Mouse (Mus musculus) heart, embryonic 16.5 days (tissue): ENCODE data around the gene Epha8. TPM values are rescaled to one million over a fixed set of nuclear protein-coding genes. Genes with fewer than 3 reads are reported as not detected.

ENCODE experiments used
- ATAC-seq: fragments of 200-750 bp; cut with Nextera tagmentation; replicated peaks from 2 replicates; pipeline ENCODE4 v1.8.0; 2017; ENCODE audit warnings: moderate number of reproducible peaks; ENCODE audit not compliant: insufficient read depth, low FRiP score; ENCODE audit errors: extremely low read depth
- H3K27ac ChIP-seq: fragments of 300-500 bp; sonication (generic); 2 replicates; pipeline ENCODE4 v1.5.1; 2014; ENCODE audit warnings: mild to moderate bottlenecking, low read length, control low read depth, moderate library complexity
- H3K27me3 ChIP-seq: fragments of 300-500 bp; sonication (generic); 2 replicates; pipeline ENCODE4 v1.6.1; 2014; ENCODE audit warnings: low read length, mixed read lengths; ENCODE audit not compliant: control insufficient read depth, insufficient read depth
- H3K36me3 ChIP-seq: fragments of 300-500 bp; sonication (generic); 2 replicates; pipeline ENCODE4 v1.6.1; 2014; ENCODE audit not compliant: control insufficient read depth, insufficient read depth
- H3K4me1 ChIP-seq: fragments of 300-500 bp; sonication (generic); 2 replicates; pipeline ENCODE4 v1.6.1; 2014; ENCODE audit warnings: low read length, mixed read lengths; ENCODE audit not compliant: control insufficient read depth, insufficient read depth
- H3K4me2 ChIP-seq: fragments of 300-500 bp; sonication (generic); 2 replicates; pipeline ENCODE4 v1.6.1; 2014; ENCODE audit warnings: low read depth, mild to moderate bottlenecking, control low read depth, low read length
- H3K4me3 ChIP-seq: fragments of 300-500 bp; sonication (generic); 2 replicates; pipeline ENCODE4 v1.5.1; 2014; ENCODE audit warnings: mild to moderate bottlenecking, control low read depth, low read length
- H3K9ac ChIP-seq: fragments of 300-500 bp; sonication (generic); 2 replicates; pipeline ENCODE4 v1.6.1; 2014; ENCODE audit warnings: low read length, control low read depth
- H3K9me3 ChIP-seq: fragments of 300-500 bp; sonication (generic); replicated peaks from 2 replicates; pipeline ENCODE4 v1.6.1; 2016; ENCODE audit warnings: low read length; ENCODE audit not compliant: control insufficient read depth
- WGBS: fragments of 180-500 bp; shearing (Covaris S2); extraction: QIAGEN DNeasy Blood & Tissue Kit; methylation state at CpG from one replicate; pipeline ENCODE4 v1.1.7; 2014; 5-methylcytosine and 5-hydroxymethylcytosine counted together
- polyA plus RNA-seq: library from polyadenylated mRNA; unstranded; fragments of >200 nt; fragmentation: Nextera tagmentation; extraction: Ambion mirVana; gene quantifications from 2 replicates; pipeline ENCODE4 v1.2.1, GENCODE M21; 2015

Gene Epha8
- polyA plus RNA-seq, 1 experiment from 2014 or later: not detected

GRCm38 (mm10) chr4:136898637-136899036 lies 58.0 kb downstream of the Epha8 start, which contains the start of gene C1qa:
Gene C1qa (minus strand): TSS chr4:136898803.
- no peak for ATAC-seq
- Histone ChIP-seq H3K27me3 (peaks cover 48% of the 10 kb centered on the region), H3K27ac (no peak within 1 kb of the TSS)

GRCm38 (mm10) chr4:136898084-136898598 lies 58.5 kb downstream of the Epha8 start:
- Histone ChIP-seq H3K27ac (no peak overlapping the region), H3K36me3 (no peaks in the 10 kb centered on the region), H3K9me3 (0 out of 2 replicates have a peak, but pooled peaks cover 3% of the 10 kb centered on the region), H3K4me3 (no peak overlapping the region), H3K9ac (no peak overlapping the region), H3K27me3 (peaks cover 43% of the 10 kb centered on the region), H3K4me1 (no peaks in the 10 kb centered on the region), H3K4me2 (no peak overlapping the region)
- 53% methylated on average over 9 of the region's 9 CpGs for WGBS
- no peak for ATAC-seq

More at GRCm38 (mm10) chr4:136898637-136899036, 58.0 kb downstream of the Epha8 start, which contains the start of gene C1qa:
- WGBS: 72% methylated on average over 9 of the region's 9 CpGs
- Histone ChIP-seq H3K36me3 (no peaks in the 10 kb centered on the region), H3K9ac (no peak within 1 kb of the TSS), H3K9me3 (0 out of 2 replicates have a peak, but pooled peaks cover 3% of the 10 kb centered on the region), H3K4me1 (no peaks in the 10 kb centered on the region), H3K4me3 (no peak within 1 kb of the TSS), H3K4me2 (no peak within 1 kb of the TSS)

GRCm38 (mm10) chr4:136896461-136896860 lies 60.2 kb downstream of the Epha8 start:
- ATAC-seq: no peak
- peaks cover 45% of the 10 kb centered on the region for H3K27me3 ChIP-seq

GRCm38 (mm10) chr4:136895861-136896260 lies 60.8 kb downstream of the Epha8 start:
- Histone ChIP-seq H3K4me2 (no peak overlapping the region), H3K9ac (no peak overlapping the region), H3K27ac (no peak overlapping the region), H3K36me3 (no peaks in the 10 kb centered on the region), H3K4me3 (no peak overlapping the region), H3K4me1 (no peaks in the 10 kb centered on the region), H3K27me3 (peaks cover 49% of the 10 kb centered on the region), H3K9me3 (0 out of 2 replicates have a peak, but pooled peaks cover 3% of the 10 kb centered on the region)
- 6% methylated on average over 15 of the region's 15 CpGs for WGBS
- ATAC-seq: no peak

More at GRCm38 (mm10) chr4:136896461-136896860, 60.2 kb downstream of the Epha8 start:
- H3K9ac ChIP-seq: no peak overlapping the region
- no peaks in the 10 kb centered on the region for H3K36me3 ChIP-seq
- H3K4me1 ChIP-seq: no peaks in the 10 kb centered on the region
- H3K27ac ChIP-seq: no peak overlapping the region
- H3K9me3 ChIP-seq: 0 out of 2 replicates have a peak, but pooled peaks cover 3% of the 10 kb centered on the region
- WGBS: 30% methylated on average over 10 of the region's 10 CpGs
- H3K4me3 ChIP-seq: no peak overlapping the region
- H3K4me2 ChIP-seq: no peak overlapping the region

- H3K27ac ChIP-seq: no peak overlapping the region
- H3K9ac ChIP-seq: no peak overlapping the region
- no peak overlapping the region for H3K4me2 ChIP-seq
- H3K4me3 ChIP-seq: no peak overlapping the region
- H3K36me3 ChIP-seq: no peaks in the 10 kb centered on the region
- 66% methylated on average over 4 of the region's 4 CpGs for WGBS
- no peaks in the 10 kb centered on the region for H3K4me1 ChIP-seq
- ATAC-seq: no peak
- H3K27me3 ChIP-seq: peaks cover 52% of the 10 kb centered on the region
- H3K9me3 ChIP-seq: 0 out of 2 replicates have a peak, but pooled peaks cover 3% of the 10 kb centered on the region
Observed at GRCm38 (mm10) chr4:136894821-136895220, 61.8 kb downstream of the Epha8 start.

GRCm38 (mm10) chr4:136893691-136894543 lies 62.7 kb downstream of the Epha8 start:
- Histone ChIP-seq H3K36me3 (no peaks in the 10 kb centered on the region), H3K27ac (no peak overlapping the region), H3K4me1 (no peaks in the 10 kb centered on the region), H3K27me3 (peaks cover 53% of the 10 kb centered on the region), H3K9ac (no peak overlapping the region), H3K9me3 (no peaks in the 10 kb centered on the region), H3K4me2 (no peak overlapping the region), H3K4me3 (no peak overlapping the region)
- no peak for ATAC-seq
- whole genome bisulfite sequencing: 2% methylated on average over 9 of the region's 9 CpGs

GRCm38 (mm10) chr4:136892811-136893210 lies 63.8 kb downstream of the Epha8 start, which contains the start of gene C1qc:
Gene C1qc (minus strand): TSS chr4:136893065.
- no peak within 1 kb of the TSS for H3K9ac ChIP-seq
- H3K4me2 ChIP-seq: no peak within 1 kb of the TSS
- 48% methylated on average over 5 of the region's 5 CpGs for WGBS
- H3K36me3 ChIP-seq: no peaks in the 10 kb centered on the region
- no peak within 1 kb of the TSS for H3K27ac ChIP-seq
- no peak for ATAC-seq
- no peaks in the 10 kb centered on the region for H3K4me1 ChIP-seq
- H3K9me3 ChIP-seq: no peaks in the 10 kb centered on the region
- H3K4me3 ChIP-seq: no peak within 1 kb of the TSS
- peaks cover 46% of the 10 kb centered on the region for H3K27me3 ChIP-seq

- Histone ChIP-seq H3K9me3 (no peaks in the 10 kb centered on the region), H3K36me3 (no peaks in the 10 kb centered on the region), H3K27ac (no peak overlapping the region), H3K9ac (no peak overlapping the region), H3K27me3 (peaks cover 46% of the 10 kb centered on the region), H3K4me2 (no peak overlapping the region), H3K4me1 (no peaks in the 10 kb centered on the region), H3K4me3 (no peak overlapping the region)
- no peak for ATAC-seq
- WGBS: 48% methylated on average over 7 of the region's 7 CpGs
Observed at GRCm38 (mm10) chr4:136892371-136892770, 64.2 kb downstream of the Epha8 start.

- Histone ChIP-seq H3K4me2 (no peak overlapping the region), H3K36me3 (no peaks in the 10 kb centered on the region), H3K27me3 (peaks cover 37% of the 10 kb centered on the region), H3K27ac (no peak overlapping the region), H3K4me3 (no peak overlapping the region), H3K9ac (no peak overlapping the region), H3K9me3 (no peaks in the 10 kb centered on the region), H3K4me1 (no peaks in the 10 kb centered on the region)
- 80% methylated on average over 4 of the region's 4 CpGs for WGBS
- ATAC-seq: no peak
Observed at GRCm38 (mm10) chr4:136891115-136891514, 65.5 kb downstream of the Epha8 start.
